Mouse (Mus musculus) kidney, postnatal 14 days (tissue): ENCODE data around the gene Spink4.

ENCODE experiments used
- DNase-seq: peaks from one replicate; pipeline ENCODE4 v3.0.0; 2022; ENCODE audit warnings: mixed read lengths

Gene Spink4

DNA sequence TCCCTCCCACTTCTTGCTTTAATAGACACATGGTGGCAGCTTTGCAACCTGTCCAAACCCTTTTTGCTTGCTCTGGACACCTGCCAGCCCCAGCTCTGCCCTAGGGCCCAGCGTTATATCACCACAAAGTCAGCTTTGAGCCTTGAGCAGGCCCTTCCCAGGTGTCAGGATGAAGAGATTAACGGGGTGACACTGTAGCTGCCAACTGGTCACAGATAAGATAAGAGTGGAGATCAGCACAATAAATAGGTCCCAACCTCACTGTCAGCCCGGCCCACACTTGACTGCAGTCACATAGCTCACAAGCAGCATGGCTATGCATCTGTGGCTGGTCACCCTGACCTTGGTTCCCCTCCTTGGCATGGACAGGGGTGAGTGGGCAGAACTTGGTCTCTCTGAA lies at the start of gene Spink4:
Gene Spink4, plus strand, starts transcription at position 268 of the 400 bp plus-strand sequence.
- peak; percentile 27 for DNase-seq

DNA sequence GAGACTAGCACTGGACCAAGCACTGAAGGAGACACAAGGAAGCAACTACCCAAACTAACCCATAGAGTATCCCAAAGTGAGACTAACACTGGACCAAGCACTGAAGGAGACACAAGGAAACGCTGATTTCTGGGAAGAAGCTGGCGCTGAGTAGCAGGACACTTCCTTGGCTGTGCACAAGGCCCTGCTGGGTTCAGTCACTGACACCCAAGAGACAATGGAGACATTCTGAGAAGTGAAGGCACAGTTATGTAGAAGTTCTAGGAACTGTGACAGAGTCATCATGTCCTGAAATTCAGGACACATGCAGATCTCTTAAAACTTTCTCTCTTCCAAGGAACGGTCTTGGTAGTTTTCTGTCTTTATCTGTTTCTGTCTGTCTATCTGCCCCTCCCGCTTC lies 49.6 kb upstream of the Spink4 start:
- DNase-seq = no peak

- DNase-seq = no peak
Observed at GRCm38 (mm10) chr4:40872129-40872528, 47.7 kb upstream of the Spink4 start.

DNA sequence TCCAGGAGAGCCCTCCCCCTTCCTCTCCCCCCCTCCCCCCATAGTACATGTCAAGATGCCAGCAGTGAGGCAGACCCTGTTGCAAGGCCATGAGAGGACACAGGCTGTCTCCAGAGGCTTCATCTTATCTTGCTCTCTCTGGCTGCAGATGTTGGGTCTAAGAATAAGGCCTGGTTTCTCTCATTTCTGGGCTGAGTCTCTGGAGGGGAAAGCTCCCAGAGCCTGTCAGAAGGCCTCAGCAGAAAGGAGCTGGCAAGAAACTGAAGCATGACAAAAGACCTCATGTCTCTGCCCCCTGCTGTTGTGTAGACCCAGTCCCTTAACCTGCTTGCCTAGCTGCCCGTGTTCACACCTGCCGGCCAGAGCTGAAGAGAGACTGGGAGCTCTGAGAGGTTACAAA lies 46.5 kb upstream of the Spink4 start:
- DNase-seq = no peak

GRCm38 (mm10) chr4:40874151-40874600 lies 45.7 kb upstream of the Spink4 start:
- peak; percentile 59 for DNase-seq

DNA sequence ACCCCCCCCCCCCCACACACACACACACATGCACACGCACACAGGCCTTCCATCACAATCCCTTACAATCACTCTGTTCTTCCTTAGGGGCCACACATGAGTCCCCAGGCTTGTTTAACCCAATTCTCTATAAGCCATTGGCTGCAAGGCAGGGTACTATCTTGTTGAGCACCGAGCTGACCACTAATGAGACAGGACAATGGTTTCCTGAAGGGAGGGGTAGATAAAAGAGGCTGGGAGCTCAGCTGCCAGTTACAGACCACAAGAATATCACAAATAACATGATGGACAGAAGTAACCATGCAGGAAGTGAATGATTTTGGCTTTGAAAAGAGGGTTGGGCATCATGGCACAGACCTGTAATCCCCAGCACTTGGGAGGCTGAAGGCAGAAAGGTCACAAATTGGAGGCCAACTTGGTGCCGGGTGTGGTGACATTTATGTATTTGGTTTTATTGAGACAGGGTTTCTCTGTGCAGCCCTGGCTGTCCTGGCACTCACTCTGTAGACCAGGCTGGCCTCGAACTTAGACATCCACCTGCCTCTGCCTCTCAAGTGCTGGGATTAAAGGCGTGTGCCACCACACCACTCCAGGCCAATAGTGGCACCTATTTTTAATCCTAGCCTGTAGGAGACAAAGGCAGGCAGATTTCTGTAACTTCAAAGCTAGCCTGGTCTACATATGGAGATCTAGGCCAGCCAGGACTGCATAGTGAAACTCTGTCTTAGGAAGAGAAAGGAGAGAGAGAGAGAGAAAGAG lies 44.9 kb upstream of the Spink4 start:
- DNase-seq = no peak

- no peak for DNase-seq
Observed at GRCm38 (mm10) chr4:40875842-40876241, 44.0 kb upstream of the Spink4 start.

DNA sequence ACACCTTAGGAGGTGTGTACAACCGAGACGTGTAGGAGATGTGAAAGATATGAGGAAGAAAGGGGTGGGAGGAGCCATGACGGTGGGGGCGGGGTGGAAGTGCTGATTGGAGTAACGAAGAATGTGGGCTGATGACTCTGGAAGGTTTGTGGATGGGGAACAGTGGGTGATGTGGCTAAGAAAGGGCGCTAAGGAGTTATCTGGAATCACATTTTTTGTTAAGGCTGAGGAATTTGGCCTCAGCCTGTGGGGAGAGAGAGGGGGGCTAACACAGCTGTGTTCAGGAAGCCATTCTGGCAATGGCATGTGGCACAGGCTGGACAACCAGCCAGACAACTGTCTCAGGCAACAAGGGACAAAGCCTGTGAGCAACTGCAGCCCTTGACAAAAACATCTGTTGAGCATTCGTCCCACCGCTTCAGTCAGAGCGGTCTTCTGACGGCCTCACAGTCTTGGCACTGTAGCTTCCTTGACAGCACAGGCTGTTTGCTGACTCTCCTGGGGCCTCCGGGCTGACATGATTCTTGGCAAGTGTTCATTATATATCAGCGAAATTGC lies 43.0 kb upstream of the Spink4 start:
- peak; percentile 52 for DNase-seq

DNA sequence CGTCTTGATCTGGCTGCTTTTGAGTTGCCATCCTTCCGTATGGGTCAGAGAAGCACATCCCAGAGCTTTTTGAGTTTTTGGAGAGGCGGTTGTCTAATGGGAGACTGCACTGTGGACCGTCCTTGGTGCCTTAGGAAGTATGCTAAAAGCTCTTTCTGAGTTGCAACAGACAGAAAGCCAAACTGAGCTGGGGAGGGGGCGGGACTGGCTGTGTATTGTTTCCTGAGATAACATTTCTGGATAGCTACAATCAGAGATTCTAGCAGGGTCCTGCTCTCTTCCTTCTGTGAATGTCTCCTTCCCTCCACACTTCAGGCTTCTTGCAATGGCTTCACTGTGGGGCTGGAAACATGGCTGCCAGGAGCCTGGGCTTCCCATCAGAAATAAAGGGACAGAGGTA lies 42.3 kb upstream of the Spink4 start:
- DNase-seq = no peak

DNA sequence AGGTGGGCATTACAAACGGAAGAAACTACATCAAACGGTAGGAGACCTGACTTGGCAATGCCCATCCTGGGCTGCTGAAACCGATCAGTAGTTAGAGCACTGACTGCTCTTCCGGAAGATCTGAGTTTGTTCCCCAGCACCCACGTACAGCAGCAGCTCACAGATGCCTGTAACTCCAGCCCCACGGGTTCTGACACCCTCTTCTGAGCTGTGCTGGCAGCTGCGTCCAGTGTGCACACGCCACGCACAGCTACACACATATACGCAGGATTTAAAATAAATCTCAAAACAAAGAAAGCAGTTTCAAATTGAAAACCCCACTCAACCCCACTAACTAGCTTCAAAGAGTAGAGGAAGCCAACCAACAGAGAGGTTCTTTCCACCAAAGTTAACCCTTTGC lies 36.7 kb upstream of the Spink4 start:
- no peak for DNase-seq

DNA sequence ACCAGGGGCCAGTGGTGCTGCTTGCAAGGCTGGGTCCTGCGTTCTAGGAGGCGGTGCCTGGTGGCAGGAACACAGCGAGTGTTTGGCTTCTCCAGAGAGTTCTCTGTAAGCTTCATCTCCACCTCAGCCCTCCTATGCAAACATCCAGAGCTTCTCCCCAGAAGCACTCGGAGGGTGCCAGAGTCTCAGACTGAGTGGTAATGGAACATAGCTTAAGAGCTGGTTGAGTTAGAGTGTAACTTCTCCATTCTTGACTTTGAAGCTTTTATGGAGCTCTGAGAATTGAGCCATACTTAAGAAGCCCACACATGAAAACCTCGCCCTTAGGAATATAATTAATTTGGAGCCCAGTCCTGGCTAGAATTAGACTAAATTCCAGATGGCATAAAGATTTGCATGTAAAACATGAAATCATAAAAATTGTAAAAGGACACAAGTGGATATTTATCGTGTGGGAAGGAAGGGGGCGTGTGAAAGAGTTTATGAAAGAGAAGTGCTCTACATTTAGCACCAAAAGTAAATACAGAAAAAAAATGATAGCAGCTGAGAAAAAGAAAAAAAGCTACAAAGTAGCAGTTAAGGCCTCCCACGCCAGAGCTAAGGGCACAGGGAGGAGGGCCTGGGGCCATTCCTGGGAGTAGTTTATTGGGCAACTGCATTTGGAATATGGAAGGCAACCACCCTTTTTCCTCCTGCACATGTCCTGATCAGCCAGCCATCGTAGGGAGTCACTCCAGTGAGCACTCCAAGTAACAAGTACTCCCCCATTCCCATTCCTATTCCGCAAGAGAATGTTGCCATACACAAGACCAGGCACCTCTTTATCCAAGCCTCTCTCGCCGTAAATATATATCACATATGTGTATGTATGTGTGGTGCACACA lies 35.3 kb upstream of the Spink4 start:
- DNase-seq = no peak

- DNase-seq = no peak
Observed at GRCm38 (mm10) chr4:40885166-40885525, 34.7 kb upstream of the Spink4 start.

DNA sequence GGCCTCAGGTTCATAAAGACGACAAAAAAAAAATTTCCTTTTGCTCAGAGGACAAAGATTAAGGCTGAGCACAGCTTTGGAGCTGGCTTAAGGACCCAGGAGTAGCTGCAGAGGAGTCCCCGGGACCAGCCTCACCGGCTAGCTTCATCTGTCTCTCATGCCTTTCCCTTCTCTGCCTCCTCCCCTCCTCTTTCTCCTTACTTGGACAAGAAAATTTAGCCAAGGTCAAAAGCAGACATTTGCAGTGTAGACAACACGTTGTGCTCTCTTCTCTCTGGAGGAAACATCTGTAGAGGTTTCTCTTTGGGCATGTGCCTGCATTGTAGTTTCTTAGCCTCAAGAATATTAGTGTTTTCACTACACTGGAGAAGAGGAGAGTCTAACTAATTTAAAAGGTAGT lies 34.0 kb upstream of the Spink4 start:
- no peak for DNase-seq

- DNase-seq = no peak
Observed at GRCm38 (mm10) chr4:40888839-40889238, 31.0 kb upstream of the Spink4 start.

- DNase-seq = no peak
Observed at GRCm38 (mm10) chr4:40889252-40889651, 30.6 kb upstream of the Spink4 start.

DNA sequence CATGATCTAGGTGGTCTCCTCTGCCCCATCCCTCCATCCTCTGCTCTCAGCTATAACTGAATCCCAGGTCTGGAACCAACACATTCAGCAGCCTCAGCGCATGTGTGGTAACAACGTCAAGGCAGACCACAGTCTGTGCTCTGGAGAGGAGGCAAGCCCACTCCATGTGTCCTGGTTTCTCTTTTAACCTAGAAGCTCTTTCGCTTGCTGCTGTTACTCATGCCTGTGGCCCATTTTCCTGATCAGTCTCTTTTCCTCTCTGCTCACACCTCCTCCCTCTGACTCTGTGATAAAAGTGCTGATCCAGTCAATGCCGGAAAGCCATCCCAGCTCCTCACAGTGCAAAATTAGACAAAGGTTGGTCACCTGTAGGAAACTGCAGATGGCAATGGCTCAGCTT lies 29.9 kb upstream of the Spink4 start:
- no peak for DNase-seq

GRCm38 (mm10) chr4:40891206-40891605 lies 28.6 kb upstream of the Spink4 start:
- no peak for DNase-seq

DNA sequence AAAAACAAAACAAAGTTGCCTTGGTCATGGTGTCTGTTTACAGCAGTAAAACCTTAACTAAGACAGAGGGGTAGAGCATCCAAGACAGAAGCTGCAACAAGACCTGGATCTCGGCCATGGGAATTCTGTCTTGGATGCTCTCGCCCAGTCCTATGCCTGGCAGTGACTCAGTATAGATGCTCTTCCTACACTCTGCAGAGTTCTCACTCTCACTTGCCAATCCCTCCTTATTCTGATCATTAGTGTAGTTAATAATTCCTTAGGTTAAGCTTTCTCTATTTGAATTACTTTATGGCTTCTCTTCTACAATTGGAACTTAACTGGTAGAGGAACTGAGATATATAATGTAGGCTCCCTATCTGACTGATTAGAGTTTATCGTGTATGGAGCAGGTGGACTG lies 24.7 kb upstream of the Spink4 start:
- no peak for DNase-seq

DNA sequence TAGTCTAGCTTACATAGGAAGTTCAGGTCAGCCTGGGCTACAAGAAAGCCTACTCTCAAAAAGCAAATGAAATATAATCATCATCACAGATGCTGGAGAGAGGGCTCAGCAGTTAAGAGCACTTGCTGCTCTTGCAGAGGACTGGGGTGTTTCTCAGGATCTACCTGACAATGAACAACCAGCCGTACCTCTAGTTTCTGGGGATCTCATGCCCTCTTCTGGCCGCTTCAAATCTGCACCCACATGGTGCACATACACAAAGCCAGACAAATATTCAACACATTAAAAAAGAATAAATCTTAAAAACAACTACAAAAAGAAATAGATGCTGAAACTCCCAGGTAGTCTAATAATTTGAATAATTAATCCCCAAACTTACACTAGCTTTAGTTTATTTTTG lies 24.2 kb upstream of the Spink4 start:
- DNase-seq = no peak

- DNase-seq = no peak
Observed at GRCm38 (mm10) chr4:40898476-40899044, 21.3 kb upstream of the Spink4 start.

- DNase-seq = no peak
Observed at GRCm38 (mm10) chr4:40899264-40899663, 20.6 kb upstream of the Spink4 start.

DNA sequence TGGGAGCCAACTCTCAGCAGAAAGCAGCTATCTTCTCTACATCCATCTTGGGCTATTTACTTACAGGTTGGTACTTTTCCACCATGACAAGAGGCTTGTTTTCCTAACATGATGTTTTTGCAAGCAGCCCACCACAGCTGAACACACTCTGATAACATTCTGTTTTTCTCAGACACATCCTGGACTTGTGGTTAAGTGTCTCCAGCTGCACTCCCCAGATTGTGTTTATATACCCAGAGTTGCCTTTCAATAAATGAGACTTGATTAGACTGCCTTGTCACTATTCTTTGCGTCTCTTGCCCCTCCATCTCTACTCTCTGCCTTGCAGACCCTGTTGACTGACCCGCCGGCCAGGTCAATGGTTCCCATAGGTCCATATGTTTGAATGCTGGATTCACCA lies 19.8 kb upstream of the Spink4 start:
- DNase-seq = no peak

DNA sequence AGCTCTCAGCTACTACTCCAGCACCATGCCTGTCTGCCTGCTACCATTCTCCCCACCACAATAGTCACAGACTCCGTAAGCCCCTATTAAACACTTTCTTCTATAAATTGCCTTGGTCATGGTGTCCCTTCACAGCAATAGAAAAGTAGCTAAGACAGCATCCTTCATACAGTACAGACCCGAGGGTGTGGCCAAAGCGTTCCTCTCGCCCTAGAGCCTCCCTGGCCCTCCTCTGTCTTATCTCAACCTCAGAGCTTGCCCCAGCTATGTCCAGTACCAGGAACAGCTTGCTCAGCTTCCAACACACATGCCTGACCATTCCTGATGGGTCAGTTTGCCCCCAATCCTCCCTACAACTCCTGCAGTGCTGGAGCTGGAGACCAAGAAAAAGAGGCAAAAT lies 19.2 kb upstream of the Spink4 start:
- DNase-seq = no peak

DNA sequence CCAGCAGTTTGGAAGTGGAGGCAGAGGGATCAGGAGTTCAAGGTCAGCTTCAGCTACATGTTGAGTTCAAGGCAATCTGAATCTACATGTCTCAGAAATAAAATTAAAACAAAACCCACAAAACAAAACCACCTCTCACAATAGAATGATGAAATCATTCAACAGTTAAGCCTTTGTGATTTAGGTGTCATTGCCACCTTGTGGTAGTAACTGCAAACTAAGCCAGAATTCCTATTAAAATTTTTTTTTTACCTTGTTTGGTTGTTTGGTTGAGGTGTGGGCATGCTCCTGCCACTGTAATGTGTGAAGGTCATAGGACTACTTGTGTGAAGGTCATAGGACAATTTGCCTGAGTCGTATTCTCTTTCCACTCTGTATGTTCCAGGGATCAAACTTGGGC lies 13.6 kb upstream of the Spink4 start:
- DNase-seq = peak; percentile 39
